Mouse (Mus musculus) CH12.LX (cell line): ENCODE results near the gene Mrpl2. TPM values are rescaled to one million over a fixed set of nuclear protein-coding genes. Genes with fewer than 3 reads are reported as not detected.

Experiments used
- DNase-seq: peaks from one replicate; pipeline ENCODE4 v3.0.0-alpha.2; 2013; ENCODE audit errors: extremely low read depth
- H3K27ac ChIP-seq: 2 replicates; pipeline ENCODE4 v1.5.1; 2012; ENCODE audit warnings: low read depth, mild to moderate bottlenecking, control low read depth, moderate library complexity; ENCODE audit not compliant: insufficient read depth
- H3K27me3 ChIP-seq: replicated peaks from 2 replicates; pipeline ENCODE3; 2012; ENCODE audit warnings: inconsistent platforms
- H3K36me3 ChIP-seq, 2 experiments: replicated peaks in 1 of 2; 2 replicates each; pipeline versions ENCODE3 to v1.6.1; 2012; ENCODE audit warnings: inconsistent platforms in 1 of 2, low read length in 1 of 2, mild to moderate bottlenecking in 1 of 2, mixed read lengths in 1 of 2, moderate library complexity in 1 of 2; ENCODE audit not compliant: control insufficient read depth in 1 of 2, insufficient read depth in 1 of 2
- H3K4me1 ChIP-seq, 2 experiments: 2 replicates each; pipeline ENCODE4 v1.6.1; 2012; ENCODE audit warnings: inconsistent platforms in 1 of 2, moderate library complexity in 1 of 2; ENCODE audit not compliant: insufficient read depth in 2 of 2, control insufficient read depth in 1 of 2
- H3K4me2 ChIP-seq: 2 replicates; pipeline ENCODE4 v1.6.1; 2012; ENCODE audit warnings: low read depth, mild to moderate bottlenecking, control low read depth; ENCODE audit not compliant: poor library complexity, insufficient read depth, severe bottlenecking
- H3K4me3 ChIP-seq, 3 experiments: fragments of 150-350 bp in 1 of 3; sonication (generic) in 1 of 3; replicated peaks in 1 of 3; 2 replicates each; pipeline versions ENCODE3 to v1.5.1; 2011 to 2012; ENCODE audit warnings: low read depth in 2 of 3, low read length in 2 of 3, mild to moderate bottlenecking in 2 of 3, moderate library complexity in 2 of 3, control low read depth in 1 of 3, improper control_type of control experiment in 1 of 3, inconsistent platforms in 1 of 3, mixed read lengths in 1 of 3; ENCODE audit not compliant: poor library complexity in 1 of 3
- H3K79me2 ChIP-seq: replicated peaks from 2 replicates; pipeline ENCODE4 v1.6.1; 2012; ENCODE audit warnings: mild to moderate bottlenecking, moderate library complexity; ENCODE audit not compliant: control insufficient read depth, poor library complexity, insufficient read depth, severe bottlenecking; ENCODE audit errors: extremely low read depth
- H3K9ac ChIP-seq: 2 replicates; pipeline ENCODE4 v1.6.1; 2012; ENCODE audit warnings: low read depth, mild to moderate bottlenecking, control low read depth, moderate library complexity; ENCODE audit not compliant: insufficient read depth
- H3K9me3 ChIP-seq: replicated peaks from 2 replicates; pipeline ENCODE3; 2012; ENCODE audit warnings: low read length, inconsistent platforms, mixed read lengths
- CHD2 ChIP-seq: IDR thresholded peaks from 2 replicates; pipeline ENCODE4 v1.6.1; 2011; ENCODE audit warnings: low read length, improper control_type of control experiment
- CTCF ChIP-seq, 2 experiments: IDR thresholded peaks in 1 of 2; conservative IDR thresholded peaks in 1 of 2; 2 replicates each; pipeline ENCODE4 v1.5.1; 2011 to 2012; ENCODE audit warnings: low read depth in 2 of 2, low read length in 2 of 2, improper control_type of control experiment in 1 of 2, inconsistent platforms in 1 of 2, mild to moderate bottlenecking in 1 of 2, moderate library complexity in 1 of 2
- E2F4 ChIP-seq: IDR thresholded peaks from 2 replicates; pipeline ENCODE4 v1.6.1; 2011; ENCODE audit warnings: low read depth, low read length, improper control_type of control experiment; ENCODE audit not compliant: insufficient replicate concordance
- ELF1 ChIP-seq: IDR thresholded peaks from 2 replicates; pipeline ENCODE4 v1.6.1; 2014; ENCODE audit warnings: low read depth, mild to moderate bottlenecking, inconsistent platforms, low read length, improper control_type of control experiment
- EP300 ChIP-seq: IDR thresholded peaks from 2 replicates; pipeline ENCODE4 v1.6.1; 2011; ENCODE audit warnings: low read length, improper control_type of control experiment
- ETS1 ChIP-seq: conservative IDR thresholded peaks from 2 replicates; pipeline ENCODE4 v1.6.1; 2012; ENCODE audit warnings: low read depth, mild to moderate bottlenecking, inconsistent platforms, low read length, improper control_type of control experiment, moderate library complexity
- HCFC1 ChIP-seq: IDR thresholded peaks from 2 replicates; pipeline ENCODE4 v1.6.1; 2012; ENCODE audit warnings: low read depth, mild to moderate bottlenecking, inconsistent platforms, low read length, improper control_type of control experiment
- IRF4 ChIP-seq: IDR thresholded peaks from 2 replicates; pipeline ENCODE4 v1.6.1; 2014; ENCODE audit warnings: low read depth, mild to moderate bottlenecking, inconsistent platforms, low read length, improper control_type of control experiment
- JUN ChIP-seq: IDR thresholded peaks from 2 replicates; pipeline ENCODE4 v1.6.1; 2011; ENCODE audit warnings: low read depth, mild to moderate bottlenecking, low read length, improper control_type of control experiment, moderate library complexity; ENCODE audit not compliant: insufficient read depth
- MEF2A ChIP-seq: IDR thresholded peaks from 2 replicates; pipeline ENCODE4 v1.6.1; 2014; ENCODE audit warnings: low read depth, mild to moderate bottlenecking, inconsistent platforms, low read length, improper control_type of control experiment, borderline replicate concordance
- MXI1 ChIP-seq: IDR thresholded peaks from 2 replicates; pipeline ENCODE4 v1.6.1; 2011; ENCODE audit warnings: mild to moderate bottlenecking, low read depth, low read length, improper control_type of control experiment
- MYC ChIP-seq: IDR thresholded peaks from 2 replicates; pipeline ENCODE4 v1.6.1; 2011; ENCODE audit warnings: low read depth, mild to moderate bottlenecking, improper control_type of control experiment, low read length
- NELFE ChIP-seq: IDR thresholded peaks from 2 replicates; pipeline ENCODE4 v1.6.1; 2011; ENCODE audit warnings: low read depth, low read length, improper control_type of control experiment
- PAX5 ChIP-seq: IDR thresholded peaks from 2 replicates; pipeline ENCODE4 v1.6.1; 2012; ENCODE audit warnings: low read length, inconsistent platforms, mixed read lengths
- POLR2A ChIP-seq: IDR thresholded peaks from 2 replicates; pipeline ENCODE4 v1.6.1; 2011; ENCODE audit warnings: low read depth, mild to moderate bottlenecking, improper control_type of control experiment, low read length
- POLR2AphosphoS2 ChIP-seq: IDR thresholded peaks from 2 replicates; pipeline ENCODE4 v1.6.1; 2011; ENCODE audit warnings: low read depth, low read length, improper control_type of control experiment
- RAD21 ChIP-seq: IDR thresholded peaks from 2 replicates; pipeline ENCODE4 v1.6.1; 2011; ENCODE audit warnings: low read depth, mild to moderate bottlenecking, low read length, improper control_type of control experiment, moderate library complexity
- SIN3A ChIP-seq: IDR thresholded peaks from 2 replicates; pipeline ENCODE4 v1.6.1; 2012; ENCODE audit warnings: low read length, improper control_type of control experiment, inconsistent platforms
- SMC3 ChIP-seq: IDR thresholded peaks from 2 replicates; pipeline ENCODE4 v1.6.1; 2011; ENCODE audit warnings: low read depth, low read length, improper control_type of control experiment
- ZC3H11A ChIP-seq: IDR thresholded peaks from 2 replicates; pipeline ENCODE4 v1.6.1; 2012; ENCODE audit warnings: low read depth, mild to moderate bottlenecking, inconsistent platforms, low read length, improper control_type of control experiment
- ZMIZ1 ChIP-seq: IDR thresholded peaks from 2 replicates; pipeline ENCODE4 v1.6.1; 2012; ENCODE audit warnings: low read depth, mild to moderate bottlenecking, inconsistent platforms, low read length, improper control_type of control experiment
- dilution Hi-C: fragments of 300-500 bp; cut with MboI; formaldehyde crosslinking; loops from 2 replicates; pipeline ENCODE4 v1.14.3; 2020; ENCODE audit warnings: low sequenced_read_pairs; ENCODE audit not compliant: extremely low pct_unique_long_range_greater_than_20kb, extremely low pct_ligation_motif_present
- in situ Hi-C: fragments of 300-500 bp; cut with MboI; formaldehyde crosslinking; loops from 3 replicates; pipeline ENCODE4 v1.14.3; 2019; ENCODE audit warnings: low sequenced_read_pairs, low pct_ligation_motif_present, low pct_unique_long_range_greater_than_20kb, mixed read lengths
- polyA plus RNA-seq: library from polyadenylated mRNA; unstranded; fragments of >175 nt; gene quantifications from 2 replicates; pipeline ENCODE4 v1.2.1, GENCODE M21; 2012; ENCODE audit warnings: low read depth; ENCODE audit not compliant: insufficient read length
- total RNA-seq, 2 experiments: library from RNA; depleted of rRNA; stranded (reverse); fragments of 300-350 nt in 1 of 2; fragments of >200 nt in 1 of 2; gene quantifications; 2 replicates each; pipeline ENCODE4 v1.2.3; 2012 to 2014

The Mrpl2 gene
- total and polyA plus RNA-seq, 3 experiments = 130 to 238 (median 158) TPM

DNA sequence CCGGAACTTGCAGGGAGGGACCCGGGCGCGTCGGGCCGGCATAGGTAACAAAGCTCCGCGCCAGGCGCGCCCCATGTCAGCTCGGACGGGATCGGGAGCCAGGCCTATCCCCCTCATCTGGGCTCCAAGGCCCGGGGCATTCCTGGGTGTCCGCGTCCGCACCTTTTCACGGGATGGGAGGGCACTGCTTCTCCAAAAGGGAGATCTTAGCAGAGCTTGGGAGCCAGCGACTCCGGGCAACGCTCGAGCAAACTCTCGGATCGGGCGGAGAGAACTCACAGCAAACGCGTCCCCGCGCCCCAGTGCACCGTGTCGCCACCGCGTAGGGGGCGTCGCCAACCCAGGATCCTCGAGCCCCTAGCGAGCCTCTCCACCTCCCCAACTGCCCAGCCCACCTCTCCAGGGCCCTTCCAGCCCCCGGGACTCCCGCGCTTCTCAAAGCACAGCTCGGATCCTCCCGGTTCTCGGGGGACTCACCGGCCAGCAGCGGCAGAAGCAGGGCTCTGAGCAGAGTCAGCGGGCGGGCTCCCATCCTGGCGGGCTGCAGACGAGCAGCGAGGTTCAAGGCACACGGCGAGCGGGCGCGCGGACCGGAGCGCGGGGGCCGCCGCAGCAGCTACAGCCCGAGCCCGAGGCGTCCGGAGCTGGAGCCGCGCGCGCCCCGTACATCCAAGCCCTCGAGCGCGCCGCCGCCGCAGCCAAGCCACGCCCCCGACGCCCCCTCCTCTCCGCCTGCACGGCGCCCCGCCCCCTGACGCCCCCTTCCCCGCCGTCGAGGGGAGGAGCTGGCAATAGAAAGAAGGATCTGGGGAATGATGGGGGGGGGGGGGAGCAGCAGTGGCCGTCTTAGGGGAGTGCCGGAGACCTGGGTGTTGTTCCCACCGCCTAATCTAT lies 17.0 kb upstream of the Mrpl2 start, which contains the start of gene Ptk7:
TSS of gene Ptk7 (minus strand) at position 714 of the 894 bp plus-strand sequence.
- no peak for TF ChIP-seq MEF2A
- no peak for TF ChIP-seq MXI1
- DNase-seq = no peak
- in situ Hi-C loops = no loop called here
- H3K4me2 ChIP-seq = peak within 1 kb of the TSS; percentile 66
- H3K27ac ChIP-seq = no peak within 1 kb of the TSS
- dilution Hi-C loops = no loop called here
- peaks cover 12 to 24% of the 10 kb centered on the region in 2 experiments for H3K4me1 ChIP-seq
- peak within 1 kb of the TSS; percentile 43 for H3K9ac ChIP-seq
- H3K79me2 ChIP-seq = no peaks in the 10 kb centered on the region
- H3K36me3 ChIP-seq = peaks cover 0 to 24% of the 10 kb centered on the region in 2 experiments
- no peaks in the 10 kb centered on the region for H3K27me3 ChIP-seq
- peak within 1 kb of the TSS in 2 of 3 experiments; percentile 6 to 56 for H3K4me3 ChIP-seq
- H3K9me3 ChIP-seq = no peaks in the 10 kb centered on the region

DNA sequence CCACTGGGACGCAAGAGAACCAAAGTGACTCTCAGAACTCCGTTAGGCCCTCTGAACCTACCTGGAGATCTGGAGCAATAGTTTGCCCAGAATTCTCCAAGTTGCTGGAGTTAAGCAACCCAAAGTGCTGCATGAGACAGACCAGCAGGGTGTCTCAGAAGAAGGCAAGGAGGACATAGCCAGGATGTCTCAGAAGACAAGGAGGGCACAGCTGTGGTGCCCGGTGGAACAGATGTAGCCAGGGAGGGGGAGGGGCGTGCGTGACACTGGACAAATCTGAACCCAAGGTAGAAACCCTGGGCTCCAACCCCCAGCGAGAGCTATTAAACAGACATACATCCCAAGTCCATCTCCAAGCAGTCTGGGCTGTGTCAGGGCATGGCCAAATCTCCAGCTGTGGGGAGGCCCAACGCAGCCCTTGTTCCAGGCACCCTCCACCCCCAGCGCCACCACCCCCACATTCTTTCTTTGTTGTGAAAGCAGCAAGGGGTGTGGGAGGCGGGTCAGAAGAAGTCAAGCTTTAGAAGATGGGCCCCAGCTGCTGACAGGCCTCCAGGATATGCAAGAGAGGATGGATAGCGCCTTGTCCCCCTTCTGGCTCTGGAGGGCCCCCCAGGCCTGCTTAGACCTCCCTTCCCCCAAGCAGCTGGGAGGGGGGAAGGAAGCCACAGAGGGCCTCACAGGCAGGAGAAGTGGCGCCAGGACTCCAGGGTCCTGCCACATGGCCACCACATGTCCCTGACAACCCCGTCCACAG lies 16.2 kb upstream of the Mrpl2 start:
- no peak overlapping the region for H3K27ac ChIP-seq
- H3K79me2 ChIP-seq = no peaks in the 10 kb centered on the region
- no peak overlapping the region for H3K9ac ChIP-seq
- no peaks in the 10 kb centered on the region for H3K27me3 ChIP-seq
- peaks cover 7 to 17% of the 10 kb centered on the region in 2 experiments for H3K4me1 ChIP-seq
- no peaks in the 10 kb centered on the region for H3K9me3 ChIP-seq
- dilution Hi-C loops = no loop called here
- H3K4me2 ChIP-seq = peak overlapping the region; percentile 66
- peaks cover 0 to 25% of the 10 kb centered on the region in 2 experiments for H3K36me3 ChIP-seq
- DNase-seq = no peak
- TF ChIP-seq IRF4 (no peak), CHD2 (0 out of 2 replicates have a peak, but pooled peaks have one; percentile 25)
- in situ Hi-C loops = no loop called here
- H3K4me3 ChIP-seq = no peak overlapping the region

DNA sequence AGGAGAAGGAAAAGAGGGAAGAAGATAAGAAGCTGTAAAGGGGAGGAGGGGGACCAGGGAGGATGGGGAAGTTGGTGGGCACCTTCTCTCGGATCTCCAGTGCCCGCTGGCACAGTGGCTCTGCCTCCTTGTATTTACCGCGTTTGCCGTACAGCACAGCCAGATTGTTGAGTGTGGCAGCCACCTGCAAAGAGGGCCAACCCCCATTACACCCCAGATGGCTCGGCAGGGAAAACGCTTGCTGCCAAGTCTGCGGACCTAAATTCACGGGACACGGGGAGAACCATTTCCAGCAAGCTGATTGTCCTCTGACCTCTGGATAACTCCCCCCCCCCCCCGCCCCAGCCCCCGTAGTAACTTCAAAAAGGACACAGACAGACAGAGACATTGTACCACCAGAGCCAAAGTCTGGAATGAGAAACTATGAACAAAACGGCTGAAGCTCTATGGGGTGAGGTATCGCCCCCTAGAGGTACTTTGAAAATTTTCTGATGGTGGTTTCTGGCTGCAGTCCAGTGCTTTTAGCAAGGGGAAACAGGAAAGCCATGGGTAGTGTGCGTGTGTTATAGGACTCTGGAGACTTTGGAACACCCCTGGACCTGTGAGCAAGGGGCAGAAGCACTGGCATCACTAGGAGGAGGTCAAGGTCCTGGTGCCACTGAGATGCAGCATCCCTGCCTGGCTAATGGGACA lies 9.1 kb upstream of the Mrpl2 start:
- peak; percentile 65 for DNase-seq
- in situ Hi-C loops (no loop called here), dilution Hi-C loops (no loop called here)

More for the DNA sequence above, 9.1 kb upstream of the Mrpl2 start:
- Histone ChIP-seq H3K27ac (no peak overlapping the region), H3K9me3 (no peaks in the 10 kb centered on the region), H3K4me2 (no peak overlapping the region), H3K4me3 (no peak overlapping the region), H3K79me2 (no peaks in the 10 kb centered on the region), H3K36me3 (peaks cover 0 to 62% of the 10 kb centered on the region in 2 experiments), H3K4me1 (no peaks in the 10 kb centered on the region), H3K27me3 (no peaks in the 10 kb centered on the region), H3K9ac (no peak overlapping the region)
- TF ChIP-seq ZMIZ1 (no peak), SIN3A (no peak), MEF2A (no peak), ZC3H11A (peak; percentile 37; the same call in 1 of the 2 replicates), CHD2 (no peak), JUN (no peak), MYC (no peak), PAX5 (no peak), EP300 (no peak), POLR2A (no peak), NELFE (no peak), HCFC1 (no peak), E2F4 (no peak), POLR2AphosphoS2 (no peak), ETS1 (no peak), ELF1 (no peak), SMC3 (peak; percentile 82), RAD21 (peak; percentile 82), CTCF (conservative IDR thresholded peaks at IDR 0.05 in 1 of 2, IDR thresholded peaks at IDR 0.05 in 1 of 2; ENCODE audit: low read depth in 2 of 2, low read length in 2 of 2) (peak; percentile 54 to 89; a peak in 3 of 4 replicates)
